Mouse (Mus musculus) small intestine, adult 2 months (tissue): ENCODE data around the gene Foxf1. TPM values are rescaled to one million over a fixed set of nuclear protein-coding genes. Genes with fewer than 3 reads are reported as not detected.
A peak's percentile ranks its signal among the peaks of the same experiment; 100 is the strongest.

Source experiments
- H3K27ac ChIP-seq: fragments of 200-500 bp; 2 replicates; pipeline ENCODE4 v1.5.1; 2012; ENCODE audit warnings: low read depth, low read length, control low read depth, inconsistent platforms; ENCODE audit not compliant: insufficient read depth
- H3K27me3 ChIP-seq: fragments of 200-500 bp; 2 replicates; pipeline ENCODE4 v1.6.1; 2012; ENCODE audit warnings: mild to moderate bottlenecking, moderate library complexity, low read length, inconsistent platforms; ENCODE audit not compliant: control insufficient read depth, insufficient read depth
- H3K36me3 ChIP-seq: fragments of 200-500 bp; 2 replicates; pipeline ENCODE4 v1.6.1; 2012; ENCODE audit warnings: mild to moderate bottlenecking, low read length, control low read depth, inconsistent platforms; ENCODE audit not compliant: control insufficient read depth, insufficient read depth
- H3K4me1 ChIP-seq: fragments of 200-500 bp; 2 replicates; pipeline ENCODE4 v1.6.1; 2012; ENCODE audit warnings: low read length, inconsistent platforms, mixed read lengths; ENCODE audit not compliant: control insufficient read depth, insufficient read depth, insufficient read length
- H3K4me3 ChIP-seq: fragments of 200-500 bp; 2 replicates; pipeline ENCODE4 v1.5.1; 2012; ENCODE audit warnings: low read depth, mild to moderate bottlenecking, control low read depth, inconsistent platforms, low read length, moderate library complexity
- CTCF ChIP-seq: fragments of 200-500 bp; IDR thresholded peaks from 2 replicates; pipeline ENCODE4 v1.5.1; 2012; ENCODE audit warnings: low read depth, mild to moderate bottlenecking, control low read depth, inconsistent platforms, low read length, moderate library complexity, mixed read lengths; ENCODE audit not compliant: insufficient replicate concordance, insufficient read length; ENCODE audit errors: extremely low read depth
- POLR2A ChIP-seq: fragments of 200-500 bp; IDR thresholded peaks from 2 replicates; pipeline ENCODE4 v1.6.1; 2012; ENCODE audit warnings: low read depth, mild to moderate bottlenecking, control low read depth, inconsistent platforms, low read length, moderate library complexity
- WGBS: fragments of 180-500 bp; shearing (Covaris S2); methylation state at CpG from one replicate; pipeline ENCODE4 v1.1.7; 2018; 5-methylcytosine and 5-hydroxymethylcytosine counted together
- polyA plus RNA-seq: library from polyadenylated mRNA; depleted of rRNA; stranded (reverse); fragments of >200 nt; gene quantifications from 2 replicates; pipeline ENCODE4 v1.2.3, GENCODE M21; 2012

The Foxf1 gene
- polyA plus RNA-seq, 1 experiment = 49.6 TPM

DNA sequence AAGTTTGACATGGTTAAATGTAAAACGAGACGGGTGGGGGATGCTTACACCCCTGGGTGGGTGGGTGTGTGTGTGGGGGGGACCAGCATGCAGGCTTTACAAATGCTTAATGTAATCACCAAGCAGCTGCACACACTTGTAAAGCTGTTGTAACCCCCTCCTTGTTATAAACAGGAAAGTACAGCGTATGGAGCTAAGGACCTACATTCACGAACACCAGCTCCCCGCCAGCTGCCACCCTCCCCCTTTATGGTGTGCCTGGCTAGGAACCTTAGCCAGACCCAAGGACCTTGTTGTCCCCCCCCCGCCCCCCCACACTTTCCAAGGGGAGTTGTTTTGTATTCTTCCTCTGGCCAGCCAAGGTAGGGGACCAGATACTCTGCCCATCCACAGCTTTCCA lies 42.5 kb downstream of the Foxf1 start:
- Histone ChIP-seq H3K4me1 (peaks cover 3% of the 10 kb centered on the region), H3K4me3 (no peak overlapping the region), H3K27me3 (peaks cover 73% of the 10 kb centered on the region), H3K27ac (no peak overlapping the region), H3K36me3 (no peaks in the 10 kb centered on the region)
- TF ChIP-seq POLR2A = no peak
- TF ChIP-seq CTCF = no peak
- WGBS = 10% methylated on average over 6 of the region's 6 CpGs

DNA sequence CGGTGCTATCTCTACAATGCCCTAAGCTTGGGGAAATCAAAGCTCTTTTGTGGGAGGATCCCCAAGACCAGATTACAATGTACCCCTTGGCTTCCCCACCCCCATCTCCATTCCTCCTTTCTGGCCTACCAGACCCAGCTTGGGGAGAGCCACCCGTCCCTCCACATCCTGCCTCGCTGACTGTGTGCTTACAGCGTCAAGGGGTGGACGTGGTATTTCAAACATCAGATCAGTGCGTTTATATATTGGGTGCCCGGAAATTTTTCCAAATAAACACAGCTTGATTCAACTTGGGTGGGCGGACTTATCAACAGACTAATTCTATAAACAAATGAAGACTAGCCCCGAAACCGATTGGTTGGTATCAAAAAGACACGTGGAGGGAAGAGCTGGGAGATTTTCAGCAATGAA lies 43.1 kb downstream of the Foxf1 start:
- TF ChIP-seq CTCF = no peak
- no peak for TF ChIP-seq POLR2A
- H3K27ac ChIP-seq = no peak overlapping the region
- peaks cover 67% of the 10 kb centered on the region for H3K27me3 ChIP-seq
- 7% methylated on average over 11 of the region's 11 CpGs for WGBS
- no peak overlapping the region for H3K4me3 ChIP-seq
- peaks cover 3% of the 10 kb centered on the region for H3K4me1 ChIP-seq
- no peaks in the 10 kb centered on the region for H3K36me3 ChIP-seq

- Histone ChIP-seq H3K36me3 (no peaks in the 10 kb centered on the region), H3K27ac (no peak within 1 kb of the TSS), H3K27me3 (peaks cover 61% of the 10 kb centered on the region), H3K4me3 (peak within 1 kb of the TSS; percentile 42), H3K4me1 (peaks cover 3% of the 10 kb centered on the region)
- TF ChIP-seq POLR2A (no peak), CTCF (no peak)
- 4% methylated on average over 43 of the region's 43 CpGs for WGBS
Measured at GRCm38 (mm10) chr8:121127756-121128375, 43.7 kb downstream of the Foxf1 start, which contains the start of gene Foxl1. Foxl1 (plus strand) TSS chr8:121127940.

- no peak overlapping the region for H3K27ac ChIP-seq
- no peak for TF ChIP-seq POLR2A
- TF ChIP-seq CTCF = no peak
- WGBS = 6% methylated on average over 55 of the region's 55 CpGs
- peaks cover 60% of the 10 kb centered on the region for H3K27me3 ChIP-seq
- peak overlapping the region; percentile 42 for H3K4me3 ChIP-seq
- no peaks in the 10 kb centered on the region for H3K36me3 ChIP-seq
- peaks cover 3% of the 10 kb centered on the region for H3K4me1 ChIP-seq
Measured at GRCm38 (mm10) chr8:121128531-121129264, 44.5 kb downstream of the Foxf1 start.

GRCm38 (mm10) chr8:121129265-121129940 lies 45.2 kb downstream of the Foxf1 start:
- no peak for TF ChIP-seq POLR2A
- TF ChIP-seq CTCF = no peak
- Histone ChIP-seq H3K27ac (no peak overlapping the region), H3K4me3 (peak overlapping the region; percentile 42), H3K4me1 (peaks cover 3% of the 10 kb centered on the region), H3K27me3 (peaks cover 56% of the 10 kb centered on the region), H3K36me3 (no peaks in the 10 kb centered on the region)
- 24% methylated on average over 16 of the region's 16 CpGs for WGBS

DNA sequence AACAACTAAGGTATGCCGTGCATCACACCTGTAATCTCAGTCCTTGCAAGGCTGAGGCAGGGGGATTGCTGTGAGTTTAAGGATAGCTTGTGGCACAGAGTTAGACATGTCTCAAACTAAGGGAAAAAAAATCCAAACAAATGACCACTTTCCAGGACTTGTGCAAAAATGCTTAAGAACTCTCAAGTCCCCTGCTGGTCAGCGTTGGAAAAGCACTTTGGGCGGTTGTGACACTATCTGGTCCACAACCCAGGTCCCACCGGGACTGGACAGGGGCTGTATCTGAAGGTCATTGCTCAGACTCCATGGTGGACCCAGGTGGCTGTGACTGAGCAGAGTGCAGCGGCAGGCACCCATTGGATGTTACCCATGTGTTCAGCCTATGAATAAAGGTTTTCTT lies 46.3 kb downstream of the Foxf1 start:
- Histone ChIP-seq H3K27me3 (peaks cover 45% of the 10 kb centered on the region), H3K4me3 (peak overlapping the region; percentile 8; the same call in 1 of the 2 replicates), H3K36me3 (no peaks in the 10 kb centered on the region), H3K4me1 (no peaks in the 10 kb centered on the region; the same call in 1 of the 2 replicates), H3K27ac (no peak overlapping the region)
- peak; percentile 29; the same call in 1 of the 2 replicates for TF ChIP-seq CTCF
- no peak for TF ChIP-seq POLR2A
- WGBS = 31% methylated on average over 5 of the region's 5 CpGs

GRCm38 (mm10) chr8:121132961-121133513 lies 48.9 kb downstream of the Foxf1 start:
- Histone ChIP-seq H3K27me3 (peaks cover 20% of the 10 kb centered on the region), H3K4me1 (no peaks in the 10 kb centered on the region; the same call in 1 of the 2 replicates), H3K36me3 (no peaks in the 10 kb centered on the region), H3K27ac (no peak overlapping the region), H3K4me3 (no peak overlapping the region)
- TF ChIP-seq CTCF (no peak), POLR2A (no peak)
- 76% methylated on average over 5 of the region's 5 CpGs for WGBS
